Mouse (Mus musculus) heart, embryonic 15.5 days (tissue): ENCODE results near the gene Dll1. TPM values are rescaled to one million over a fixed set of nuclear protein-coding genes. Genes with fewer than 3 reads are reported as not detected.
A peak's percentile ranks its signal among the peaks of the same experiment; 100 is the strongest.

ENCODE experiments used
- ATAC-seq: fragments of 200-750 bp; cut with Nextera tagmentation; replicated peaks from 2 replicates; pipeline ENCODE4 v1.8.0; 2017; ENCODE audit warnings: low read depth, moderate TSS enrichment; ENCODE audit not compliant: insufficient number of reproducible peaks, insufficient read depth, low FRiP score
- H3K27ac ChIP-seq: fragments of 300-500 bp; sonication (generic); 2 replicates; pipeline ENCODE4 v1.5.1; 2015; ENCODE audit warnings: mild to moderate bottlenecking, inconsistent platforms
- H3K27me3 ChIP-seq: fragments of 300-500 bp; sonication (generic); 2 replicates; pipeline ENCODE4 v1.6.1; 2015; ENCODE audit warnings: inconsistent platforms
- H3K36me3 ChIP-seq: fragments of 300-500 bp; sonication (generic); 2 replicates; pipeline ENCODE4 v1.6.1; 2015; ENCODE audit warnings: mild to moderate bottlenecking, inconsistent platforms
- H3K4me1 ChIP-seq: fragments of 300-500 bp; sonication (generic); replicated peaks from 2 replicates; pipeline ENCODE4 v1.6.1; 2015; ENCODE audit warnings: inconsistent platforms
- H3K4me2 ChIP-seq: fragments of 300-500 bp; sonication (generic); 2 replicates; pipeline ENCODE4 v1.6.1; 2015; ENCODE audit warnings: inconsistent platforms, mild to moderate bottlenecking, moderate library complexity
- H3K4me3 ChIP-seq: fragments of 300-500 bp; sonication (generic); 2 replicates; pipeline ENCODE4 v1.5.1; 2015; ENCODE audit warnings: mild to moderate bottlenecking, inconsistent platforms
- H3K9ac ChIP-seq: fragments of 300-500 bp; sonication (generic); 2 replicates; pipeline ENCODE4 v1.6.1; 2015; ENCODE audit warnings: mild to moderate bottlenecking, inconsistent platforms
- H3K9me3 ChIP-seq: fragments of 300-500 bp; sonication (generic); replicated peaks from 2 replicates; pipeline ENCODE4 v1.6.1; 2016; ENCODE audit warnings: inconsistent platforms
- WGBS: fragments of 180-500 bp; shearing (Covaris S2); methylation state at CpG from one replicate; pipeline ENCODE4 v1.1.7; 2015; ENCODE audit warnings: mixed read lengths; 5-methylcytosine and 5-hydroxymethylcytosine counted together
- polyA plus RNA-seq: library from polyadenylated mRNA; unstranded; fragments of >200 nt; fragmentation: Nextera tagmentation; extraction: Ambion mirVana; gene quantifications from 2 replicates; pipeline ENCODE4 v1.2.1, GENCODE M21; 2015

The Dll1 gene
- polyA plus RNA-seq: 4.8 and 5.2 TPM in 2 replicates

GRCm38 (mm10) chr17:15376494-15377181 is at the start of gene Dll1:
TSS of gene Dll1 (minus strand) at chr17:15376872.
- peak within 1 kb of the TSS; percentile 55 for H3K27ac ChIP-seq
- H3K27me3 ChIP-seq: peaks cover 96% of the 10 kb centered on the region
- peak within 1 kb of the TSS; percentile 100 for H3K4me2 ChIP-seq
- WGBS: under 1% methylated on average over 36 of the region's 36 CpGs
- no peaks in the 10 kb centered on the region for H3K36me3 ChIP-seq
- H3K9ac ChIP-seq: peak within 1 kb of the TSS; percentile 54
- no peak; the same call in none of the 2 replicates for ATAC-seq
- no peaks in the 10 kb centered on the region for H3K9me3 ChIP-seq
- H3K4me3 ChIP-seq: peak within 1 kb of the TSS; percentile 65
- H3K4me1 ChIP-seq: peaks cover 53% of the 10 kb centered on the region

GRCm38 (mm10) chr17:15425931-15426330 is 49.3 kb upstream of the Dll1 start:
- Histone ChIP-seq H3K4me3 (no peak overlapping the region), H3K9me3 (no peaks in the 10 kb centered on the region), H3K27me3 (no peaks in the 10 kb centered on the region), H3K4me1 (peaks cover 7% of the 10 kb centered on the region), H3K9ac (no peak overlapping the region), H3K27ac (no peak overlapping the region), H3K4me2 (no peak overlapping the region), H3K36me3 (peaks cover 44% of the 10 kb centered on the region)
- WGBS: 83% methylated on average over 3 of the region's 3 CpGs
- no peak for ATAC-seq

GRCm38 (mm10) chr17:15423080-15423765 is 46.6 kb upstream of the Dll1 start:
- Histone ChIP-seq H3K4me3 (no peak overlapping the region), H3K4me2 (no peak overlapping the region), H3K4me1 (peaks cover 7% of the 10 kb centered on the region), H3K9me3 (no peaks in the 10 kb centered on the region), H3K27me3 (no peaks in the 10 kb centered on the region), H3K36me3 (peaks cover 45% of the 10 kb centered on the region), H3K27ac (no peak overlapping the region), H3K9ac (no peak overlapping the region)
- WGBS: 51% methylated on average over 8 of the region's 8 CpGs
- no peak for ATAC-seq

- Histone ChIP-seq H3K9ac (no peak overlapping the region), H3K27ac (no peak overlapping the region), H3K36me3 (peaks cover 51% of the 10 kb centered on the region), H3K4me3 (no peak overlapping the region), H3K9me3 (no peaks in the 10 kb centered on the region), H3K4me2 (no peak overlapping the region), H3K4me1 (peaks cover 7% of the 10 kb centered on the region), H3K27me3 (no peaks in the 10 kb centered on the region)
- no peak for ATAC-seq
- 92% methylated on average over 9 of the region's 9 CpGs for WGBS
Observed at GRCm38 (mm10) chr17:15422666-15423065, 46.0 kb upstream of the Dll1 start.

GRCm38 (mm10) chr17:15421446-15421845 is 44.8 kb upstream of the Dll1 start:
- no peak overlapping the region for H3K27ac ChIP-seq
- no peak overlapping the region for H3K4me2 ChIP-seq
- ATAC-seq: no peak
- no peaks in the 10 kb centered on the region for H3K9me3 ChIP-seq
- H3K27me3 ChIP-seq: no peaks in the 10 kb centered on the region
- H3K9ac ChIP-seq: no peak overlapping the region
- H3K36me3 ChIP-seq: peaks cover 56% of the 10 kb centered on the region
- WGBS: 97% methylated on average over 6 of the region's 6 CpGs
- peaks cover 7% of the 10 kb centered on the region for H3K4me1 ChIP-seq
- no peak overlapping the region for H3K4me3 ChIP-seq

- ATAC-seq: no peak
- Histone ChIP-seq H3K4me1 (peaks cover 7% of the 10 kb centered on the region), H3K4me2 (no peak overlapping the region), H3K27ac (no peak overlapping the region), H3K4me3 (no peak overlapping the region), H3K9ac (no peak overlapping the region), H3K36me3 (peaks cover 55% of the 10 kb centered on the region), H3K27me3 (no peaks in the 10 kb centered on the region), H3K9me3 (no peaks in the 10 kb centered on the region)
- WGBS: 79% methylated on average over 8 of the region's 8 CpGs
Observed at GRCm38 (mm10) chr17:15420021-15420603, 43.4 kb upstream of the Dll1 start.

GRCm38 (mm10) chr17:15419534-15419933 is 42.9 kb upstream of the Dll1 start:
- peak; percentile 66; the same call in 1 of the 2 replicates for ATAC-seq
- 66% methylated on average over 8 of the region's 8 CpGs for WGBS
- Histone ChIP-seq H3K36me3 (peaks cover 54% of the 10 kb centered on the region), H3K4me1 (peaks cover 7% of the 10 kb centered on the region), H3K4me2 (no peak overlapping the region), H3K9me3 (no peaks in the 10 kb centered on the region), H3K4me3 (no peak overlapping the region), H3K27ac (no peak overlapping the region), H3K27me3 (no peaks in the 10 kb centered on the region), H3K9ac (no peak overlapping the region)

- Histone ChIP-seq H3K4me2 (no peak overlapping the region), H3K9ac (no peak overlapping the region), H3K4me1 (no peaks in the 10 kb centered on the region), H3K9me3 (no peaks in the 10 kb centered on the region), H3K27ac (no peak overlapping the region), H3K27me3 (no peaks in the 10 kb centered on the region), H3K36me3 (peaks cover 54% of the 10 kb centered on the region), H3K4me3 (no peak overlapping the region)
- WGBS: 87% methylated on average over 12 of the region's 12 CpGs
- ATAC-seq: no peak
Observed at GRCm38 (mm10) chr17:15416596-15417215, 40.0 kb upstream of the Dll1 start.

- ATAC-seq: no peak
- Histone ChIP-seq H3K27me3 (no peaks in the 10 kb centered on the region), H3K9ac (no peak overlapping the region), H3K4me1 (no peaks in the 10 kb centered on the region), H3K4me3 (no peak overlapping the region), H3K36me3 (peaks cover 65% of the 10 kb centered on the region), H3K4me2 (no peak overlapping the region), H3K27ac (no peak overlapping the region), H3K9me3 (no peaks in the 10 kb centered on the region)
- 85% methylated on average over 1 of the region's 1 CpGs for WGBS
Observed at GRCm38 (mm10) chr17:15410861-15411260, 34.2 kb upstream of the Dll1 start.

- H3K36me3 ChIP-seq: peaks cover 63% of the 10 kb centered on the region
- no peak overlapping the region for H3K27ac ChIP-seq
- no peaks in the 10 kb centered on the region for H3K4me1 ChIP-seq
- 89% methylated on average over 10 of the region's 10 CpGs for WGBS
- ATAC-seq: no peak
- no peaks in the 10 kb centered on the region for H3K9me3 ChIP-seq
- no peak overlapping the region for H3K4me3 ChIP-seq
- H3K9ac ChIP-seq: no peak overlapping the region
- H3K27me3 ChIP-seq: no peaks in the 10 kb centered on the region
- no peak overlapping the region for H3K4me2 ChIP-seq
Observed at GRCm38 (mm10) chr17:15409261-15409660, 32.6 kb upstream of the Dll1 start.

- Histone ChIP-seq H3K27me3 (no peaks in the 10 kb centered on the region), H3K36me3 (peaks cover 70% of the 10 kb centered on the region), H3K4me2 (no peak overlapping the region), H3K4me1 (no peaks in the 10 kb centered on the region), H3K4me3 (no peak overlapping the region), H3K9me3 (no peaks in the 10 kb centered on the region), H3K27ac (no peak overlapping the region), H3K9ac (no peak overlapping the region)
- WGBS: 86% methylated on average over 2 of the region's 2 CpGs
- ATAC-seq: no peak
Observed at GRCm38 (mm10) chr17:15406576-15406975, 29.9 kb upstream of the Dll1 start.
